Mouse (Mus musculus) olfactory bulb, adult 2 months (tissue): ENCODE data around the gene Pithd1. TPM values are rescaled to one million over a fixed set of nuclear protein-coding genes. Genes with fewer than 3 reads are reported as not detected.
"Not testable (repeated sequence)": the region's sequence is repeated elsewhere in the genome, so short reads cannot be mapped to it uniquely, and the experiment has no call there.

Source experiments
- H3K27ac ChIP-seq: fragments of 200-500 bp; 2 replicates; pipeline ENCODE4 v1.5.1; 2012; ENCODE audit warnings: low read depth, low read length; ENCODE audit not compliant: insufficient read depth
- H3K4me1 ChIP-seq: fragments of 200-500 bp; 2 replicates; pipeline ENCODE4 v1.6.1; 2012; ENCODE audit warnings: low read length; ENCODE audit not compliant: control insufficient read depth, insufficient read depth
- H3K4me3 ChIP-seq: fragments of 200-500 bp; 2 replicates; pipeline ENCODE4 v1.5.1; 2012; ENCODE audit warnings: mild to moderate bottlenecking, low read depth, low read length, moderate library complexity; ENCODE audit not compliant: insufficient read depth
- CTCF ChIP-seq: fragments of 200-500 bp; IDR thresholded peaks from 2 replicates; pipeline ENCODE4 v1.5.1; 2012; ENCODE audit warnings: low read depth, mild to moderate bottlenecking, low read length, moderate library complexity; ENCODE audit not compliant: insufficient read depth
- POLR2A ChIP-seq: fragments of 200-500 bp; IDR thresholded peaks from 2 replicates; pipeline ENCODE4 v1.6.1; 2012; ENCODE audit warnings: mild to moderate bottlenecking, low read depth, low read length, moderate library complexity; ENCODE audit not compliant: insufficient read depth
- WGBS: fragments of 180-500 bp; shearing (Covaris S2); methylation state at CpG from one replicate; pipeline ENCODE4 v1.1.7; 2018; 5-methylcytosine and 5-hydroxymethylcytosine counted together
- polyA plus RNA-seq: library from polyadenylated mRNA; stranded (reverse); fragments of >200 nt; gene quantifications from 2 replicates; pipeline ENCODE4 v1.2.4, GENCODE M21; 2012; ENCODE audit warnings: low replicate concordance; ENCODE audit not compliant: missing spikeins, insufficient read depth, insufficient read length

The Pithd1 gene
- polyA plus RNA-seq, 1 experiment, result 351 TPM

- 85% methylated on average over 4 of the region's 4 CpGs for WGBS
- Histone ChIP-seq H3K4me3 (no peak overlapping the region), H3K4me1 (no peaks in the 10 kb centered on the region), H3K27ac (no peak overlapping the region)
- no peak for TF ChIP-seq CTCF
- TF ChIP-seq POLR2A, result no peak
Observed at GRCm38 (mm10) chr4:135995118-135995517, 8.1 kb upstream of the Pithd1 start.

DNA sequence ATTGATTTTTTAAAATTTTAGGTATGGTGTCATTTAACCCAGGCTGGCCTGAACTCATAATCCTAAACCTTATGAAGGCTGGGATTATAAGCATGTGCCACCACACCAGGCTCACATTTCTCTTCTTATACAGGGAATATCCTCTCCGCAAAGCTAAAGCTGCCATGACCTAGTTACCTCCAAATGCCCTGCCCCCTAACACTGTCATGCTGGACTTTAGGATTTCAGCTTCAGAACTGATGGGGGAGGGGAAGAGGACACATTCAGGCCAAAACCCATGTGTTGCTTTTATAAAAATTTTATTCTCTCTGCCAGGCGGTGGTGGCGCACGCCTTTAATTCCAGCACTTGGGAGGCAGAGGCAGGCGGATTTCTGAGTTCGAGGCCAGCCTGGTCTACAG lies 6.9 kb upstream of the Pithd1 start:
- Histone ChIP-seq H3K4me3 (no peak overlapping the region), H3K27ac (no peak overlapping the region), H3K4me1 (no peaks in the 10 kb centered on the region)
- TF ChIP-seq POLR2A (no peak), CTCF (no peak)
- WGBS, result 97% methylated on average over 6 of the region's 6 CpGs

DNA sequence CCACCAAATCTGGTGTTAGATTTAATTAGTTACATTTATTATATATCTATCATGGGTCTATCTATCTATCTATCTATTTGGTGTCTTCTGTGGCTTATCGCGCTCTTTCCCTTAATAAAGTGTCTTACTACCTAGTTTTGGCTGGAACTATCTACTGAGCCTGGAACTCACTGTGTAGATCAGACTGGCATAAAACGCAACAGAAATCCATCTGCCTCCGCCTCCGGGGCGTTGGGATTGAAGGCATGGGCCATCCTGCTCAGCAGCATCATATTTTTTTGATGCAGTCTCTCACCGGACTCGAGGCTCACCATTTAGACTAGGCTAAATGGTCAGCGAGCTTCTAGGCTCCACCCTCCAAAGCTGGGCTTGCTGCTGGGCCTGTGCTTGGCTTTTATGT lies 650 bp upstream of the Pithd1 start:
- 70% methylated on average over 9 of the region's 9 CpGs for WGBS
- H3K4me3 ChIP-seq, result no peak overlapping the region; the same call in 1 of the 2 replicates
- no peak overlapping the region for H3K27ac ChIP-seq
- peaks cover 5% of the 10 kb centered on the region for H3K4me1 ChIP-seq
- TF ChIP-seq CTCF (no peak), POLR2A (no peak)

- Histone ChIP-seq H3K4me3 (peak overlapping the region; percentile 87), H3K4me1 (peaks cover 5% of the 10 kb centered on the region), H3K27ac (0 out of 2 replicates have a peak overlapping the region, but pooled peaks have one; percentile 29)
- TF ChIP-seq CTCF, result no peak
- no peak for TF ChIP-seq POLR2A
- 4% methylated on average over 23 of the region's 23 CpGs for WGBS
Observed at GRCm38 (mm10) chr4:135986301-135986942, 642 bp downstream of the Pithd1 start.

DNA sequence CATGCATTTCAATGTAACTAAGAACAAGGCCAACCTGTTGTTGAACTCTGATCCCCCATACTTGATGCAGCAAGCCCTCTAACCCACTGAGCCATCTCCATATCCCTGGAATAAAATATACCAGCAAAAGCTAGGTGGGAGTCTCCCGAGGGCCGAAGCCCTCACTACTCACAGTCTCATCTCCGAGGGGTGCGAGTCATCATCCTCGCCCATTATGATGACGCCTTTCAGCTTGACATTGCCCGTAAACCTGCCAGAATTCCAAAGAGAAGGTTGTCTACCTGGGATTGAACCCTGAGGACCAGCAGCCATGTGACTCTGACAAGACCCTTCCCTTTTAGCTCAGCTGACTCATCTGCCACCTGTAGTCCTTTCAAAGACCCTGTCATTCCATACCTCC lies 1.3 kb downstream of the Pithd1 start:
- Histone ChIP-seq H3K27ac (no peak overlapping the region), H3K4me1 (peaks cover 5% of the 10 kb centered on the region), H3K4me3 (no peak overlapping the region)
- no peak for TF ChIP-seq POLR2A
- no peak for TF ChIP-seq CTCF
- 85% methylated on average over 7 of the region's 7 CpGs for WGBS

DNA sequence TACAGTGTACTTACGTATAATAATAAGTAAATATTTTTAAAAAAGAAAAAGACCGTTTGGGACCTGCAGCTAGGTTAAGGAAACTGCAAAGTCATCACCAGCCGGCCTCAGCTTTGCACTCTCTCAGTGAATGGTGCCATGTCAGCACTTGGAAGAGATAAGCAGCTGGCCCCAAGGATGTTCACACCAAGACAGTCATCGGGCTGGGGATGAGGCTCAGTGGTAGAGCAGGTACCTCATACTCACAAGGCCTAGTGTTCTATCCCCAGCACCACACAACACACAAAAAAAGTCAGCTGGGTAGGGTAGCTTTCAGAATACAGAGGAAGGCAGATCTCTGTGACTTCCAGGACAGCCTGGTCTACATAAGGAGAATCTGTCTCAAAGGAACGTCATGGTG lies 1.9 kb downstream of the Pithd1 start:
- Histone ChIP-seq H3K4me1 (peaks cover 5% of the 10 kb centered on the region), H3K27ac (no peak overlapping the region), H3K4me3 (no peak overlapping the region)
- TF ChIP-seq CTCF (no peak), POLR2A (no peak)
- 91% methylated on average over 5 of the region's 5 CpGs for WGBS

DNA sequence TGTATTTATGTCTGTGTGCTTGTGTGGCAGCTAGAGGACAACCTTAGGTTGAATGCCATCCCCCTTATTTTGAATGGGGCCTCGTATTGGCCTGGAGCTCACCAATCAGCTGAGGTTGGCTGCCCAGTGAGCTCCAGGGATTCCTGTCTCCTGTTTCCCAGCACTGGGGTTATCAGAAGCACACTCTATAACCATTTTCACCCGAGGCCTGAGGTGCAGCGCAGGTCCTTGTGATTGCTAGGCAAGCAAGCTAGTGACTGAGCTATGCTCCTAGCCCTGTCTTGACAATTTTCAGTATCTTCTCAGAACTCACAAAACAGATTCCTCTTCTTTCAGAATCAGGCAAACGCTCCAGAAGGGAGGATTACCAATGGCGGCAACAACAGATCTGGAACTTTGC lies 2.5 kb downstream of the Pithd1 start:
- 82% methylated on average over 5 of the region's 5 CpGs for WGBS
- H3K27ac ChIP-seq, result no peak overlapping the region

DNA sequence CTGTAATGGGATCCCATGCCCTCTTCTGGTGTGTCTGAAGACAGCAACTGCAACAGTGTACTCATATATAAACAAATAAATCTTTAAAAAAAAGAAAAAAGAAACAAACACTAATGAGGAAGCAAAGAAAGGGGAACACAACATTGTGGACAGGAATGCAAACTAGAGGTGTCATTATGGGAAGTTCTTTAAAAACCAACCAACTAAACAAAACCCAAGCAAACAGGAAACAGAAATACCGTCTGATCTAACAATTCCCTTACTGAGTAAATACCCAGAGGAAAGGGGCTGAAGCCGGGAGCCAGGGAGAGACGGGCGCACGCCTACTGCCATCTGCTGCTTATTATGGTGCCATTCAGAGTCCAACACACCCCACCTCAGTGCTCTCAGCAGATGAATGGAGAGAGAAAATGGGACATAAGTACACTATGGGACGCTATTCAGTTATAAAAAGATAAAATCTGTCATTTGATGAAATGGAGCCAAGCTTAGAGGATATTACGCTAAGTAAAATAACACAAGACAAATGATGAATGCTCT lies 5.5 kb downstream of the Pithd1 start:
- 29% methylated on average over 7 of the region's 7 CpGs for WGBS
- Histone ChIP-seq H3K4me1 (peaks cover 3% of the 10 kb centered on the region), H3K4me3 (no peak overlapping the region), H3K27ac (no peak overlapping the region)
- no peak for TF ChIP-seq CTCF
- no peak for TF ChIP-seq POLR2A

More for the DNA sequence above, 2.5 kb downstream of the Pithd1 start:
- Histone ChIP-seq H3K4me1 (peaks cover 5% of the 10 kb centered on the region), H3K4me3 (no peak overlapping the region)
- no peak for TF ChIP-seq POLR2A
- TF ChIP-seq CTCF, result no peak

DNA sequence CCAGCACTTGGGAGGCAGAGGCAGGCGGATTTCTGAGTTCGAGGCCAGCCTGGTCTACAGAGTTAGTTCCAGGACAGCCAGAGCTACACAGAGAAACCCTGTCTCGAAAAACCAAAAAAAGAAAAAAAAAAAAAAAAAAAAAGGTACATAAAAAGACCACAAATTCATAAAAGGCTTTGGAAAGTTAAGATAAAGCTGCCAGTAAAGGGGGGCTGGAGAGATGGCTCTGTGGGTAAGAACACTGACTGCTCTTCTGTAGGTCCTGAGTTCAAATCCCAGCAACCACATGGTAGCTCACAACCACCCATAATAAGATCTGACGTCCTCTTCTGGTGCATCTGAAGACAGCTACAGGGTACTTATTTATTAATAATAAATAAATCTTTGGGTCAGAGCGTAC lies 6.8 kb downstream of the Pithd1 start:
- H3K4me1 ChIP-seq, H3K27ac ChIP-seq, H3K4me3 ChIP-seq: not testable (repeated sequence)
- 91% methylated on average over 5 of the region's 5 CpGs for WGBS
